Mouse (Mus musculus): ENCODE data around the gene Ctsa. TPM values are rescaled to one million over a fixed set of nuclear protein-coding genes. Genes with fewer than 3 reads are reported as not detected.
A peak's percentile ranks its signal among the peaks of the same experiment; 100 is the strongest.

The Ctsa gene
- polyA plus RNA-seq, 1 experiment from 2014 or later: 103 TPM

DNA sequence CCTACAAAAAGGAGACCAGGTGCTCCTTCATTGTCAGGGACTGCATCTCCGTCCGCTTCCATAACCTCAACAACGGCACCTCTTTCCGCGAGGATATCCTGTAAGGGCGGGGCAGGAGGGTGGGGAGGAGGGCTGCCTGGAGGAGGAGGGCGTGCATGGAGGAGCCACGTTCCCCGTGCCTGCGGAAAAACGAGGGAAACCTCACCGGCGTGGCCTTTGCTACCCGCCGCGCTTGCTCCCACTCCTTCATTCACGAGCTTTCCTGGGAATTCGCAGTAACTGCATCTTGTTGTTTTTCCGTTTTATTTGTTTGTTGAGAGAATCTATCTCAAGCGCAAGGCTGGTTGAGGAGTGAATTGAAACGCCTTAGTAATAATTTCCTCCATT lies 27.3 kb upstream of the Ctsa start:
- ATAC-seq (ENCODE audit: insufficient number of reproducible peaks, insufficient read depth, low FRiP score, low TSS enrichment, low read depth): peak; percentile 44; the same call in 1 of the 2 replicates
- H3K9ac ChIP-seq (replicated peaks): peak overlapping the region; percentile 74
- H3K9me3 ChIP-seq: no peaks in the 10 kb centered on the region
- H3K27ac ChIP-seq: peak overlapping the region; percentile 73
- under 1% methylated on average over 21 of the region's 21 CpGs for whole genome bisulfite sequencing
- H3K4me1 ChIP-seq (replicated peaks): peaks cover 20% of the 10 kb centered on the region
- H3K4me3 ChIP-seq (replicated peaks): peak overlapping the region; percentile 79
- H3K4me2 ChIP-seq: peak overlapping the region; percentile 90
- H3K36me3 ChIP-seq: peaks cover 33% of the 10 kb centered on the region
- no peaks in the 10 kb centered on the region for H3K27me3 ChIP-seq

DNA sequence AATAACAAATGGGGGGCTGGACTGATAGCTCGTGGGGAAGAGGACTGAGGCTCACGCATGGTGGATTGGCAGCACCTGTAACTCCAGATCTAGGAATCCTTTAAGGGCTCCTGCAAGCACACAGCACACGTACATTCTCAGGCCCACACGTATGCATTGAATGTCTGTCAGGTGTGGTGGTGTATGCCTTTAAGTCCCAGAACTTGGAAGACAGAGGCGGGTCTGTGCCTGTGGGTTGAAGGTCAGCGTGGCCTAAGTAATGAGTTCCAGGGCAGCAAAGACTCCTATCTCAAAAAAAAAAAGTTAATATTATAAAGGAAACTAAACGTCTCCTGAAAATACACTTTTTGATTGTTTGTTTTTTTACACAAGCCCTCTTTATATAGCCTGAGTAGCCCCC lies 26.1 kb upstream of the Ctsa start:
- Histone ChIP-seq H3K4me2 (no peak overlapping the region), H3K27me3 (no peaks in the 10 kb centered on the region), H3K9me3 (no peaks in the 10 kb centered on the region), H3K36me3 (peaks cover 23% of the 10 kb centered on the region), H3K4me1 (replicated peaks) (peaks cover 20% of the 10 kb centered on the region), H3K9ac (replicated peaks) (no peak overlapping the region), H3K27ac (no peak overlapping the region), H3K4me3 (replicated peaks) (no peak overlapping the region)
- ATAC-seq (ENCODE audit: insufficient number of reproducible peaks, insufficient read depth, low FRiP score, low TSS enrichment, low read depth): no peak
- 82% methylated on average over 7 of the region's 7 CpGs for WGBS

DNA sequence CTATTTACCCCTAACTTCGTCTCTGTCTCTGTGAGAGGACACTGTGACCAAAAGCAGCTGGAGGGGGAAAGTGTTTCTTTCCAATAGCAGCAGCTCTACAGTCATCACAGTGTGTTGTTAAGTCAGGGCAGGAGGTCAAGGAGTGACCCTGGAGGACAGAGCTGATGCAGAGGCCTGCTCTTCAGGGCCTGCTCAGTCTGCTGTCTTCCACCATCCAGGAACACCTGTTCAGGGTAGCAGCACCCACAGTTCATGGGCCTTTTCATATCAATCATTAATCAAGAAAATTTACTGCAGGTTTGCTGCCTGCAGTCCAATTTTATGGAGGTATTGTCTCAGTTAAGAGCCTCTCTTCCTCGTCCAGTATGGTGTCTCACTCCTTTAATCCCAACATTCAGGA lies 19.1 kb upstream of the Ctsa start:
- no peaks in the 10 kb centered on the region for H3K27me3 ChIP-seq
- H3K27ac ChIP-seq: no peak overlapping the region
- H3K36me3 ChIP-seq: peaks cover 12% of the 10 kb centered on the region
- WGBS: 55% methylated on average over 2 of the region's 2 CpGs
- no peak overlapping the region for H3K9ac ChIP-seq (replicated peaks)
- no peaks in the 10 kb centered on the region for H3K9me3 ChIP-seq
- no peak overlapping the region for H3K4me3 ChIP-seq (replicated peaks)
- ATAC-seq (ENCODE audit: insufficient number of reproducible peaks, insufficient read depth, low FRiP score, low TSS enrichment, low read depth): no peak
- no peaks in the 10 kb centered on the region for H3K4me1 ChIP-seq (replicated peaks)
- no peak overlapping the region for H3K4me2 ChIP-seq

DNA sequence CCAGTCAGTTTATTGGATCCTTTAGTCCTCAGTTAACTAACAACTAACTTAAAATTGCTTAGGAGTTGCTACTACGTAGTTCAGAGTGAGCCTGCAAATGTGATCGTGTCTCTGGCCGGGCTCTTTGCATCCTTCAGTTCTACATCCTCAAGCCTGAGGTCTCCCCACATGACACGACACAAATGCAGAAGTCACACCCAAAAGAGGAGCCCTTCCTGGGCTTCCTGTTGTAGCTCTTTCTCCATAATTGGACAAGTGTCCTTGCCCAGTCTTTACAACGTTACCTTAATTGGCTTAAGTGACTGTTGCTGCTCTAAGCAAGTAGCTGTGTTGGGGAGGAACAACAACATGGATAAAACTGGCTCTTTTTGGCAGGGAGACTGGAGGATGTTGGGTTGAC lies 17.3 kb upstream of the Ctsa start:
- no peak overlapping the region for H3K9ac ChIP-seq (replicated peaks)
- H3K27me3 ChIP-seq: no peaks in the 10 kb centered on the region
- no peak overlapping the region for H3K4me3 ChIP-seq (replicated peaks)
- 88% methylated on average over 5 of the region's 5 CpGs for WGBS
- peaks cover 7% of the 10 kb centered on the region; the same call in 1 of the 2 replicates for H3K36me3 ChIP-seq
- no peak overlapping the region for H3K4me2 ChIP-seq
- H3K4me1 ChIP-seq (replicated peaks): no peaks in the 10 kb centered on the region
- H3K27ac ChIP-seq: no peak overlapping the region
- no peaks in the 10 kb centered on the region for H3K9me3 ChIP-seq
- ATAC-seq (ENCODE audit: insufficient number of reproducible peaks, insufficient read depth, low FRiP score, low TSS enrichment, low read depth): no peak

DNA sequence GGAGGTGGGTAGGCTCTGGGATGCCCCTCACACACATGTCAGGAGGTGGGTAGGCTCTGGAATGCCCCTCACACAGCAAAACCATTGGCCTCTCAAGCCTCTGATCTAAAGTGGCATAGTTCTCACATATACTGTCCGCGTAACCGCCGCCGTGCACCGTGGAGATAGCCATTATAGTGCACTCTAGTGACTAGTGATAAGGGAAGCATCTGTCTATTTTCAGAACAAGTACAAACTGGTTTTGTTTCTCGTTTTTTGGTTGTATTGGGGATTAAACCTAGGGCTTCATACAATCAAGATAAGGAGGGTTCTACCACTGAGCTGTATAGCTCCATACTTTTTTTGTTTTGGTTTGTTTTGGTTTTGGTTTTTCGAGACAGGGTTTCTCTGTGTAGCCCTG lies 16.9 kb upstream of the Ctsa start:
- Histone ChIP-seq H3K27me3 (no peaks in the 10 kb centered on the region), H3K36me3 (peaks cover 11% of the 10 kb centered on the region), H3K27ac (no peak overlapping the region), H3K4me1 (replicated peaks) (no peaks in the 10 kb centered on the region), H3K4me2 (no peak overlapping the region), H3K9me3 (no peaks in the 10 kb centered on the region), H3K9ac (replicated peaks) (no peak overlapping the region), H3K4me3 (replicated peaks) (no peak overlapping the region)
- ATAC-seq (ENCODE audit: insufficient number of reproducible peaks, insufficient read depth, low FRiP score, low TSS enrichment, low read depth): no peak
- WGBS: 94% methylated on average over 8 of the region's 8 CpGs

DNA sequence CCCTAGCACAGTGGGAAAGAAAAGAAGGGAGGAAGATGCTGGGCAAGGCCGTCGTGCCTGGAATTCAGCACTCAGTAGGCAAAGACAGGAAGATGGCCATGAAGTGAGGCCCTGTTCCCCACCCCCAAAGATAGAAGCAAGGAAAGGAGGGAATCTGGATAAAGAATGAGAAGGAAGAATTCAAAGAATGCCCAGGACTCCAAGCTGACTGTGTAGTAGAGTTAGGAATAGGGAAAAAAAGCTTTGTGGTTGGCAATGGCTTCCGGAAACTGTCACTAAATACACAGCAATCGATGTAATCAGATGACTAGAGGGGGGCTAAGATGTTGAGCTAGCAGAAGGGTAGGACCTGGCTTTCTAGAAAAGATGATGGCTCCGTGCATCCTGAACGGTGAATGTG lies 15.5 kb upstream of the Ctsa start:
- no peak for ATAC-seq (ENCODE audit: insufficient number of reproducible peaks, insufficient read depth, low FRiP score, low TSS enrichment, low read depth)
- Histone ChIP-seq H3K4me1 (replicated peaks) (peaks cover 3% of the 10 kb centered on the region; the same call in 1 of the 2 replicates), H3K27ac (no peak overlapping the region), H3K27me3 (no peaks in the 10 kb centered on the region), H3K36me3 (peaks cover 17% of the 10 kb centered on the region), H3K4me2 (no peak overlapping the region), H3K9ac (replicated peaks) (no peak overlapping the region), H3K9me3 (no peaks in the 10 kb centered on the region), H3K4me3 (replicated peaks) (no peak overlapping the region)
- WGBS: 89% methylated on average over 6 of the region's 6 CpGs

DNA sequence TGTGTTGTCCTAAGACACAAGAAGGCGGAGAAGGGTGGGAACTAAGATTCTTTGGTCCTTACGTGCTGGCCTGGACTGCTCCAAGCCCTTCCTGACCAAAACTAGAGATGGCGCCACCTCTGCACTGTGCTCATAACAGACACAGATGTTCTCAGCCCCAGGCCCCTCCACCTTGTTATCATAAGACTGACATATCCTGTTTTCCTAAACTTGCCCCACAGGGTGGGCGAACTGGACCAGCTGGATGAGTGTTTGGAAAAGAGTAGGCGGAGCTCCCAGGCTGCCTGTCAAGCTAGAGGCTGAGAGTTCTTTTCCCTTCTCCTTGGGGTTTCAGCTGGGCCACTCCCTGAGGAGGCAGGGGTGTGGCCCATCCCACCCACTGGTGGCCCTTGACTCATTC lies 15.0 kb upstream of the Ctsa start:
- Histone ChIP-seq H3K9me3 (no peaks in the 10 kb centered on the region), H3K4me3 (replicated peaks) (no peak overlapping the region), H3K4me2 (no peak overlapping the region), H3K36me3 (peaks cover 17% of the 10 kb centered on the region), H3K9ac (replicated peaks) (no peak overlapping the region), H3K27me3 (no peaks in the 10 kb centered on the region), H3K27ac (no peak overlapping the region), H3K4me1 (replicated peaks) (peaks cover 8% of the 10 kb centered on the region; the same call in 1 of the 2 replicates)
- 73% methylated on average over 5 of the region's 5 CpGs for WGBS
- no peak for ATAC-seq (ENCODE audit: insufficient number of reproducible peaks, insufficient read depth, low FRiP score, low TSS enrichment, low read depth)

DNA sequence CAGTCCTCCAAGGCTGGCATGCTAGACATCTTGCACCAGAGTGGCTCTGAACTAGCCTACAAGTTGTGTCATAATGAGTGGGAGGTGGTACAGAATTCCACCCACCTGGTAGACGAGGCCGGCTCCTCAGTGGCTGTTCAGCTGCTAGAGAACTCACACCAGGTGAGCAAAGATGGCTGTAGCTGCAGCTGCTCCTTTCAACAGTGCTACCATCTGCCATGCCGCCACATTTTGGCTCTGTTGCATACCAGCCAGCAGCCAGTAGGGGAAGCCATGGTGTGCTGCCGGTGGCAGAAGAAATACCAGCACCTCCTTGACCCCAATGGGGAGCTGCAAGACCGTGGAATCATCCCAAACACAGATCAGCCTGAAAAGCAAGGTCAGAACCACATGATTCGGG lies 11.6 kb upstream of the Ctsa start:
- WGBS: 82% methylated on average over 6 of the region's 6 CpGs
- Histone ChIP-seq H3K36me3 (peaks cover 33% of the 10 kb centered on the region), H3K27me3 (no peaks in the 10 kb centered on the region), H3K9me3 (no peaks in the 10 kb centered on the region), H3K9ac (replicated peaks) (no peak overlapping the region), H3K4me2 (no peak overlapping the region), H3K27ac (no peak overlapping the region), H3K4me1 (replicated peaks) (peaks cover 17% of the 10 kb centered on the region; the same call in 1 of the 2 replicates), H3K4me3 (replicated peaks) (no peak overlapping the region)
- no peak for ATAC-seq (ENCODE audit: insufficient number of reproducible peaks, insufficient read depth, low FRiP score, low TSS enrichment, low read depth)

DNA sequence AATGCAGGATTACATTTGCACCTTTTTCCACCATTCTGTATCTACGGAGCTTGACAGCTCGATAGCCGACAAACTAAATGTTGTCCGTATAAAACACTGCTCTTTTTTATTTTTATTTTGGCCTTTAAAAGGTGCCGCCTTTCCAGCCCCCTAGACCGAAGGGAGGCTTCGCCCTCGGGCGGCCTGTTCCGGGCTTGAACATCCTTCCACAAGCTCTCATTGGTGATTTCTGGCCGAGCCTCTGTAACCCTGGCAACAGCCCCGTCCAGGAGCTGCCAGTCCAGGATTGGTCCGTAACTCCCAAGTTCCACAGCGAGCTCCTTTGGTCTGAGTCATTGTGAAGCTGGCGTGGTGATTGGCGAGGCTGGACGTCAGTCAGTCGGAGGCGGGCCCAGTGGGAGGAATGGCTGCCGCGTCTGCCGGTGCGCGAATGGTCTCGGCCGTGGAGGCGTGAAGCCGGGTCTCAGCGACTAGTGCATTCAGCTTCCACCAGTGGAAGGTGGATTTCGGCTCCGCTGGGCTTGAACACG lies 10.0 kb upstream of the Ctsa start, which contains the start of gene Zswim1:
Zswim1 (plus strand) TSS at position 51 of the 530 bp plus-strand sequence.
- H3K27ac ChIP-seq: peak within 1 kb of the TSS; percentile 73; the same call in 1 of the 2 replicates
- H3K4me1 ChIP-seq (replicated peaks): peaks cover 17% of the 10 kb centered on the region; the same call in 1 of the 2 replicates
- H3K27me3 ChIP-seq: no peaks in the 10 kb centered on the region
- H3K36me3 ChIP-seq: peaks cover 49% of the 10 kb centered on the region
- H3K9ac ChIP-seq (replicated peaks): peak within 1 kb of the TSS; percentile 69
- peak within 1 kb of the TSS; percentile 62 for H3K4me2 ChIP-seq
- H3K9me3 ChIP-seq: no peaks in the 10 kb centered on the region
- WGBS: 2% methylated on average over 32 of the region's 32 CpGs
- peak within 1 kb of the TSS; percentile 72 for H3K4me3 ChIP-seq (replicated peaks)
- peak; percentile 99 for ATAC-seq (ENCODE audit: insufficient number of reproducible peaks, insufficient read depth, low FRiP score, low TSS enrichment, low read depth)

DNA sequence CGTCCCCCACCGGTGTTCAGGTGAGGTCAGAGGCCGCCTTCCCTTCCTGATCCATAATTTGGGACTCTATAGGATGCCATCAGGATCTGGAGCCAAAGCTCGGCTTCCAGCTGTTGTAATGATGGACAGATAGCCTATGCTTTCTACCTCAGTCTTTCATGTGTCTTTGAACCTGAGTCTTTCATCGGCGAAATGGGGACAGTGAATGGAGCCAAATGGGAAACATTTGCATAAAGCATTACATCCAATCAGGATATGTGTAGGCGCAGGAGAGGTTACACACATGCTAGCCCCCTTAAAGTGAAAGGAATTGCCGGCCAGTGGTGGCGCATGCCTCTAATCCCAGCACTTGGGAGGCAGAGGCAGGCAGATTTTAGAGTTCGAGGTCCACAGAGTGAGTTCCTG lies 9.5 kb upstream of the Ctsa start:
- no peaks in the 10 kb centered on the region for H3K27me3 ChIP-seq
- H3K36me3 ChIP-seq: peaks cover 54% of the 10 kb centered on the region
- peak; percentile 50 for ATAC-seq (ENCODE audit: insufficient number of reproducible peaks, insufficient read depth, low FRiP score, low TSS enrichment, low read depth)
- peaks cover 17% of the 10 kb centered on the region; the same call in 1 of the 2 replicates for H3K4me1 ChIP-seq (replicated peaks)
- WGBS: 2% methylated on average over 10 of the region's 10 CpGs
- H3K9me3 ChIP-seq: no peaks in the 10 kb centered on the region
- H3K4me3 ChIP-seq (replicated peaks): peak overlapping the region; percentile 72
- H3K9ac ChIP-seq (replicated peaks): peak overlapping the region; percentile 69
- H3K4me2 ChIP-seq: peak overlapping the region; percentile 62
- H3K27ac ChIP-seq: peak overlapping the region; percentile 73; the same call in 1 of the 2 replicates

DNA sequence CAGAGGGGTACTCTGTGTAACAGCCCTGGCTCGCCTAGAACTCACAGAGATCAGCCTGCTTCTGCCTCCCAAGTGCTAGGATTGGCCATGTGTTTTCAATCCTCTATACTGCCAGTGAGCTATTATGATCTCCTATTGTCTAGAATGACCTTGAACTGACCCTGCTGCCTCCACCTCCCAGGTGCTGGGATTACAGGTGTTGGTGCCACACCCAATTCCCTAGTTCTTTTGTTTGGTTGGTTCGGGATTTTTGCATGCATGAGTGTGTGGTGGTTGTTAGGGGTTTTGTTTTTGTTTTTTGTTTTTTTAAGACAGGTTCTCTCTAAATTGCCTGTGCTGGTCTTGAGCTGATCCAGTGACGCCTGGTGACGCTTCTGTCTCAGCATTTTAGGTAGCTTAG lies 8.7 kb upstream of the Ctsa start:
- Histone ChIP-seq H3K4me1 (replicated peaks) (peaks cover 17% of the 10 kb centered on the region; the same call in 1 of the 2 replicates), H3K4me2 (no peak overlapping the region; the same call in 1 of the 2 replicates), H3K9me3 (no peaks in the 10 kb centered on the region), H3K9ac (replicated peaks) (no peak overlapping the region), H3K27ac (no peak overlapping the region), H3K4me3 (replicated peaks) (no peak overlapping the region), H3K27me3 (no peaks in the 10 kb centered on the region), H3K36me3 (peaks cover 60% of the 10 kb centered on the region)
- ATAC-seq (ENCODE audit: insufficient number of reproducible peaks, insufficient read depth, low FRiP score, low TSS enrichment, low read depth): no peak
- WGBS: 94% methylated on average over 4 of the region's 4 CpGs

DNA sequence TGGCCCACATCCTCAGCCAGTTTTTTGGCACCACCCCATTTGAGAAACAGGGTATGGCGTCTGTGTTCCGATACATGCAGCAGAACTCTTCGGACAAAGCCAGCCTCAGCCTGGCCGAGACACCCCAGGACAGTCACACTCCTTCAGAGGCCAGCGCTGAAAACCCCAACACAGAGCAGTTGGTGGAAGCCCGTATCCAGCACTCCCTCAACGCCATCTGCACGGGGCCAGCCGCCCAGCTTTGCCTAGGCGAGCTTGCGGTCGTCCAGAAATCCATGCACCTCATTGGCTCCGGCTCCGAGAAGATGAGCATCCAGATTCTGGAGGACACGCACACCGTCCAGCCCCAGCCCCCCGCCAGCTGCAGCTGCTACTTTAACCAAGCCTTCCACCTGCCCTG lies 7.2 kb upstream of the Ctsa start:
- no peak overlapping the region for H3K9ac ChIP-seq (replicated peaks)
- H3K36me3 ChIP-seq: peaks cover 54% of the 10 kb centered on the region

More for the DNA sequence above, 7.2 kb upstream of the Ctsa start:
- no peaks in the 10 kb centered on the region for H3K27me3 ChIP-seq
- H3K9me3 ChIP-seq: no peaks in the 10 kb centered on the region
- H3K4me3 ChIP-seq (replicated peaks): no peak overlapping the region
- H3K4me2 ChIP-seq: no peak overlapping the region
- H3K27ac ChIP-seq: no peak overlapping the region
- no peak for ATAC-seq (ENCODE audit: insufficient number of reproducible peaks, insufficient read depth, low FRiP score, low TSS enrichment, low read depth)
- peaks cover 17% of the 10 kb centered on the region; the same call in 1 of the 2 replicates for H3K4me1 ChIP-seq (replicated peaks)
- 96% methylated on average over 17 of the region's 17 CpGs for WGBS

All from limb, embryonic 12.5 days (tissue).